Mouse (Mus musculus) embryonic facial prominence, embryonic 14.5 days (tissue): ENCODE measurements around the gene Chadl. TPM values are rescaled to one million over a fixed set of nuclear protein-coding genes. Genes with fewer than 3 reads are reported as not detected.

Experiments
- ATAC-seq: fragments of 200-750 bp; cut with Nextera tagmentation; 2 replicates; pipeline ENCODE4 v1.8.0; 2017; ENCODE audit warnings: low read depth, moderate number of reproducible peaks, moderate TSS enrichment
- DNase-seq: peaks from one replicate; pipeline ENCODE4 v3.0.0-alpha.2; 2015; ENCODE audit warnings: low spot score
- H3K27ac ChIP-seq: fragments of 300-500 bp; sonication (generic); replicated peaks from 2 replicates; pipeline ENCODE4 v1.5.1; 2014; ENCODE audit warnings: low read depth, mild to moderate bottlenecking, low read length, moderate library complexity
- H3K27me3 ChIP-seq: fragments of 300-500 bp; sonication (generic); replicated peaks from 2 replicates; pipeline ENCODE4 v1.6.1; 2014; ENCODE audit warnings: low read length; ENCODE audit not compliant: control insufficient read depth, insufficient read depth
- H3K36me3 ChIP-seq: fragments of 300-500 bp; sonication (generic); 2 replicates; pipeline ENCODE4 v1.6.1; 2014; ENCODE audit warnings: low read length, mixed read lengths; ENCODE audit not compliant: control insufficient read depth, insufficient read depth
- H3K4me1 ChIP-seq: fragments of 300-500 bp; sonication (generic); 2 replicates; pipeline ENCODE4 v1.6.1; 2014; ENCODE audit warnings: antibody characterized with exemption, low read length; ENCODE audit not compliant: control insufficient read depth, insufficient read depth
- H3K4me2 ChIP-seq: fragments of 300-500 bp; sonication (generic); 2 replicates; pipeline ENCODE4 v1.6.1; 2014; ENCODE audit warnings: low read depth, mild to moderate bottlenecking, low read length, moderate library complexity, mixed read lengths
- H3K4me3 ChIP-seq: fragments of 300-500 bp; sonication (generic); 2 replicates; pipeline ENCODE4 v1.5.1; 2014; ENCODE audit warnings: low read depth, mild to moderate bottlenecking, low read length
- H3K9ac ChIP-seq: fragments of 300-500 bp; sonication (generic); 2 replicates; pipeline ENCODE4 v1.6.1; 2014; ENCODE audit warnings: low read depth, mild to moderate bottlenecking, low read length, moderate library complexity, mixed read lengths
- H3K9me3 ChIP-seq: fragments of 300-500 bp; sonication (generic); 2 replicates; pipeline ENCODE4 v1.6.1; 2016; ENCODE audit warnings: low read length; ENCODE audit not compliant: control insufficient read depth
- WGBS: fragments of 180-500 bp; shearing (Covaris S2); extraction: QIAGEN DNeasy Blood & Tissue Kit; methylation state at CpG from one replicate; pipeline ENCODE4 v1.1.7; 2014; 5-methylcytosine and 5-hydroxymethylcytosine counted together
- polyA plus RNA-seq: library from polyadenylated mRNA; unstranded; fragments of >200 nt; fragmentation: Nextera tagmentation; extraction: Ambion mirVana; gene quantifications from 2 replicates; pipeline ENCODE4 v1.2.1, GENCODE M21; 2014

Chadl gene
- polyA plus RNA-seq, 1 experiment from 2014 or later: 11.5 TPM

DNA sequence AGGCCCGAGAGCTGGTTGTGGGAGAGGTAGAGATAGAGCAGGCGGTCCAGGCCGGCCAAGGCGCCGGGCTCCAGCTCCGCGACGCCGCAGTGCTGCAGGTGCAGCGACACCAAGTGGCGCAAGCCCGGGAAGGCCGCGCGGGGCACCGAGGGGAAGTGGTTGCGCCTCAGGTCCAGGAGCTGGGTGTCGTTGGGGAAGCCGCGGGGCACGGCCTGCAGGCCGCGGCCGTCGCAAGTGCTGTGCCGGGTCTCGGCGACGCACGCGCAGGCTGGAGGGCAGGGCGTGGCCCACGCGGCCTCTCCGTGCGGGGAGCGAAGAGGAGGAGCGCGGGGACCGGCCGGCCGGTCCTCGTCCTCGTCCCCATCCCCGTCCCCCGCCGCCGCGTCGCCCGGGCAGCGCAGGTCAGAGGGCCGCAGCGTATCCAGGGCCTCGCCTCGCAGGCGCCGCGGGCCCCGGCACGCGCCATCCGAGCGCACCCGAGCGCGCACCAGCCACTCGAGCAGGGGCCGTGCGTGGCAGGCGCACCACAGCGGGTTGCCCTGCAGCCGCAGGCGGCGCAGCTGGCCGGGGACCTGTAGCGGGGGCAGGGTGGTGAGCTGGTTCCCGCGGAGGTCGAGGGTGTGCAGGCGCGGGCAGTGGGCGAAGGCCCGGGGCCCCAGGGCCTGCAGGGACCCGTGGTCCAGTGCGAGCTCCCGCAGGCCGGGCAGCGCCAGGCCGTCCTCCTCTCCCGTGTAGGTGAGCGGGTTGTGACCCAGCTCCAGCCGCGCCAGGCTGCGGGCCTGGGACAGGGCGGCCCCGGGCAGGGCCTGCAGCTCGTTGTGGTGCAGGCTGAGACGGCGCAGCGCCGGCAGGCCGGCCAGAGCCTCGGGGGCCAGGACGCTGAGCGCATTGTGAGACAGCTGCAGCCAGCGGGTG is 2.9 kb downstream of the Chadl start:
- ATAC-seq (peak; percentile 87), DNase-seq (peak; percentile 86)
- Histone ChIP-seq H3K27ac (no peak overlapping the region), H3K9ac (peak overlapping the region; percentile 77), H3K9me3 (no peaks in the 10 kb centered on the region), H3K27me3 (peaks cover 38% of the 10 kb centered on the region), H3K36me3 (no peaks in the 10 kb centered on the region), H3K4me2 (peak overlapping the region; percentile 92), H3K4me3 (peak overlapping the region; percentile 61), H3K4me1 (0 out of 2 replicates have a peak, but pooled peaks cover 5% of the 10 kb centered on the region)
- 0% methylated on average over 7 of the region's 107 CpGs for WGBS

DNA sequence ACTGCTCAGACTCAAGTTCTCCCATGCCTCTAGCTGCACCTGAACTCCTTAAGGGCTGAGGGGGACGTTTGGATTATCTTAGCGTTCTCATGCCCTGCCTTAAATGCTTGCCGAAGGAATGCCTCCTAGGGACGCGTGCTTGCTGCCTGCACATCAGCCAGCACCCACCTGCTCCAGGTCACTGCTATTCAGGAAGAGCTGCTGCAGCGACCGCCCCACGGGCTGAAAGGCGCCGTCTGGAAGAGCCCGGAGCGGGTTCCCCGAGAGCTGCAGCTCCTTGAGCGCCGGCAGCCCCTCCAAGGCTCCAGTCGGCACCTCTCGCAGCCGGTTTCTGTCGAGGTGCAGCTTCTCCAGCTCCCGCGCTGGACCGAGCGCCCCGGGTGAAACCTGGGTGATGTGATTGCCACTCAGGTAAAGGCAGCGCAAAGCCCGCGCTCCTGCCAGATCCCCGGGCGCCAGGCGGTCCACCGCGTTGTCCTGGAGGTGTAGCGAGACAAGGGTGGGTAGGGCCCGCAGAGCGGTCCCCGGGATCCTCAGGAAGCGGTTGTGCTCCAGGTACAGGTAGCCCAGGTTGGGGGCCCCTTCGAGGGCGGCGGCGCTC is 3.6 kb downstream of the Chadl start:
- WGBS: 6% methylated on average over 33 of the region's 41 CpGs
- no peaks in the 10 kb centered on the region for H3K9me3 ChIP-seq
- H3K4me2 ChIP-seq: peak overlapping the region; percentile 92
- DNase-seq (no peak), ATAC-seq (peak; percentile 24; the same call in 1 of the 2 replicates)
- peak overlapping the region; percentile 77 for H3K9ac ChIP-seq
- peak overlapping the region; percentile 61 for H3K4me3 ChIP-seq
- H3K36me3 ChIP-seq: no peaks in the 10 kb centered on the region; the same call in 1 of the 2 replicates
- H3K4me1 ChIP-seq: 0 out of 2 replicates have a peak, but pooled peaks cover 5% of the 10 kb centered on the region
- peaks cover 38% of the 10 kb centered on the region for H3K27me3 ChIP-seq
- no peak overlapping the region for H3K27ac ChIP-seq

DNA sequence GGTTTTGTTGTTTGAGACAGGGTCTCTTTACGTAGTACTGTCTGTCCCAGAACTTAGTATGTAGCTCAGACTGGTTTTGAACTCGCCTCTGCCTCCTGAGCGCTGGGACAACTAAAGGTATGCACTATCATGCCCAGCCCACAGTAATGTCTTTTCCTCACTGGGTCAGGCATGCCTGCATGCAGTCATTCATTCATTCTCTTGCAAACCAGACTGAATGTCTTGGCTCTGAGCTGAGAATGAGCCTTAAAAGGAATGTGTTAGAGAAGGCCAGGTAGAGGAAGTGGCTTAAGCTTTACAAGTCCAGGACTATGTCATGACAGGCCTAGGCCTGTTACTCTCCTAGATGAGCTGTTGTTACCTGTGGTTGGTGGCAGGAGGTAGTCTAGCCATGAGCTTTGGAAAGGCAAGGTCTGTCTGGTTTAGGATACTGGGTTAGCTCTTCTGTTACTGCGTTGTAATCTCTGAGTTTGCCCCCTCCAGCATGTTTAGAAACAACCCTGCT is 16.7 kb downstream of the Chadl start:
- ATAC-seq: no peak
- no peaks in the 10 kb centered on the region for H3K4me1 ChIP-seq
- no peak overlapping the region for H3K4me2 ChIP-seq
- peaks cover 65% of the 10 kb centered on the region for H3K36me3 ChIP-seq
- no peaks in the 10 kb centered on the region for H3K9me3 ChIP-seq
- H3K27me3 ChIP-seq: no peaks in the 10 kb centered on the region
- no peak overlapping the region for H3K27ac ChIP-seq
- no peak overlapping the region for H3K9ac ChIP-seq
- 93% methylated on average over 4 of the region's 4 CpGs for WGBS
- DNase-seq: no peak
- no peak overlapping the region for H3K4me3 ChIP-seq

GRCm38 (mm10) chr15:81676637-81677036 is 20.4 kb downstream of the Chadl start:
- 90% methylated on average over 3 of the region's 3 CpGs for WGBS
- H3K4me3 ChIP-seq: no peak overlapping the region
- no peaks in the 10 kb centered on the region for H3K9me3 ChIP-seq
- H3K27ac ChIP-seq: no peak overlapping the region
- ATAC-seq (no peak), DNase-seq (no peak)
- no peaks in the 10 kb centered on the region for H3K27me3 ChIP-seq
- H3K9ac ChIP-seq: no peak overlapping the region
- no peaks in the 10 kb centered on the region for H3K4me1 ChIP-seq
- peaks cover 47% of the 10 kb centered on the region for H3K36me3 ChIP-seq
- H3K4me2 ChIP-seq: no peak overlapping the region

DNA sequence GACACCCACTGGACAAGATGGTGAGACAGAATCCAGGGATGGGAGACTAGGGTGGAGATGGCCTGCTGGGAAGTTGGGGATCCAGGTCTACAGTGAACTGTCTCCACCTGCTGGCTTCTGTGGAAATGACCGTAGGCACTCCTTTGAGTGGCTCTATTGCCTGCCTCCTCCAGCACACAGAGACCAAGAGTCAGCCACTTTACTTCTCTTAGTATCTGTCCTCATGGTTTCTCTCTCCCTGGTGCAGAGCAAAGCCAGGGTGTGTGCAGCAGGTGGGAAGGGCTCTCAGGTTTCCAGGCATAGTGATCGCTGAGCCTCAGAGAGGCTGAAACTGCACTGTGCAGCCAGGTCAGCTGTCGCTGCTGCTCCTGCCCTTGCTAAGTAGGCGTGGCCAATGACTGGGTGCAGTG is 26.9 kb downstream of the Chadl start:
- Histone ChIP-seq H3K27ac (no peak overlapping the region), H3K4me2 (no peak overlapping the region), H3K9ac (no peak overlapping the region), H3K36me3 (peaks cover 51% of the 10 kb centered on the region), H3K27me3 (no peaks in the 10 kb centered on the region), H3K4me3 (no peak overlapping the region), H3K4me1 (no peaks in the 10 kb centered on the region), H3K9me3 (no peaks in the 10 kb centered on the region)
- ATAC-seq: peak; percentile 86; the same call in 1 of the 2 replicates
- DNase-seq: peak; percentile 57
- 75% methylated on average over 4 of the region's 4 CpGs for WGBS

- no peak for ATAC-seq
- Histone ChIP-seq H3K9ac (no peak overlapping the region), H3K4me1 (0 out of 2 replicates have a peak, but pooled peaks cover 3% of the 10 kb centered on the region), H3K27ac (no peak overlapping the region), H3K27me3 (no peaks in the 10 kb centered on the region), H3K4me3 (no peak overlapping the region), H3K9me3 (no peaks in the 10 kb centered on the region), H3K36me3 (peaks cover 33% of the 10 kb centered on the region), H3K4me2 (no peak overlapping the region)
- no peak for DNase-seq
- WGBS: 88% methylated on average over 10 of the region's 10 CpGs
Observed at GRCm38 (mm10) chr15:81666957-81667356, 30.1 kb downstream of the Chadl start.

DNA sequence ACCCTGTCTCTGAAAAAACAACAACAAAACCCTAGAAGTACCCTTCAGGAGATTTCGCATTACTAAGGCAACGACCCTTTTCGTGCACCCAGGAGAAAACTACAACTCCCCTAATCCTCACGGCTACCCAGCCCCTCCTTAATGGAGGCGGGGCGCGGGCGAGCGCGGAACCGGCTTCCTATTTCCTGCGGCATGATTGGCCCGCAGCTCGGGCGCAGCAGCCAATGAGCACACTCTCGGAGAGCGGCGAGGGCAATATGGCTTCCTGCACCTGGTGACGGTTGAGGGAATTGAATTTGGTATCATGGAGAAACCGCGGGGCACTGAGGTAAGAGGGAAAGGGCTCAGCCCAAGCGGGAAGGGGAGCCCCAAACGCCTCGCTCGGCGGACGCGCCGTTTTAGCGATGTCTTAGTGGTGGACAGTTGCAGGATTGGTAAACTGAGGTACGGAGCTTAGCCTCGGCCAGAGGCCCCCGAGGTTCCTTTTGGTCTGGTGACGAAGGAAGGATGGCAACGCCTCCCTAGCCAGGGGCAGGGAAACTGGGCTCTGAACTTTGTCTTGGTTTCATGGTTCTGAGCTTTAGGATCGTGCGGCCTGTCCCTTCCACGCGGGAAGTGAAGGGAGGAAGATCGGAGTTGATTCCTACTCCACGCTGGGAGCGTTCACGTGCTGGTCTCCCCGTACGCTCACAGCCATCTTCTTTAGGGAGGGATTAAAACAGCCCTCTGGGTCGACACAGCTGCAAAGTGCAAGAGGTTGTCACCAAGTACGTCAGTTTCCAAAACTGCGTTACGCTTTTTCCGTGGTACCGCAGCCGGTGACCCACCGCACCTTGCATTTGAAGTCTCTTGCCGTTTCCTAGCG is 33.2 kb downstream of the Chadl start, which contains the start of gene L3mbtl2:
Gene L3mbtl2, plus strand, starts transcription at position 193 of the 865 bp plus-strand sequence.
- Histone ChIP-seq H3K4me1 (0 out of 2 replicates have a peak, but pooled peaks cover 3% of the 10 kb centered on the region), H3K36me3 (peaks cover 20% of the 10 kb centered on the region; the same call in 1 of the 2 replicates), H3K27me3 (no peaks in the 10 kb centered on the region), H3K4me2 (peak within 1 kb of the TSS; percentile 79), H3K9ac (peak within 1 kb of the TSS; percentile 71), H3K4me3 (peak within 1 kb of the TSS; percentile 76), H3K27ac (peak within 1 kb of the TSS; percentile 41), H3K9me3 (no peaks in the 10 kb centered on the region)
- ATAC-seq (peak; percentile 99), DNase-seq (peak; percentile 97)
- whole genome bisulfite sequencing: under 1% methylated on average over 51 of the region's 55 CpGs

- Histone ChIP-seq H3K27ac (no peak overlapping the region), H3K4me2 (peak overlapping the region; percentile 79), H3K27me3 (no peaks in the 10 kb centered on the region), H3K36me3 (peaks cover 14% of the 10 kb centered on the region; the same call in 1 of the 2 replicates), H3K9ac (no peak overlapping the region), H3K4me1 (0 out of 2 replicates have a peak, but pooled peaks cover 3% of the 10 kb centered on the region), H3K9me3 (no peaks in the 10 kb centered on the region), H3K4me3 (peak overlapping the region; percentile 76)
- DNase-seq: no peak
- ATAC-seq: 0 out of 2 replicates have a peak, but pooled peaks have one; percentile 19
- 68% methylated on average over 10 of the region's 10 CpGs for WGBS
Observed at GRCm38 (mm10) chr15:81663281-81663680, 33.8 kb downstream of the Chadl start.
